Mouse (Mus musculus) kidney, postnatal 25 days (tissue): ENCODE data around the gene Hnf1b.

ENCODE experiments used
- DNase-seq, 2 experiments: peaks; one replicate each; pipeline ENCODE4 v3.0.0; 2021; ENCODE audit warnings: mixed read lengths in 2 of 2

Gene Hnf1b

GRCm38 (mm10) chr11:83853221-83853792 lies 3.4 kb downstream of the Hnf1b start:
- DNase-seq, result peak; percentile 40 to 66

- no peak for DNase-seq
These were observed 4.2 kb downstream of the Hnf1b start for GRCm38 (mm10) chr11:83854091-83854490.

GRCm38 (mm10) chr11:83854707-83855106 lies 4.8 kb downstream of the Hnf1b start:
- no peak for DNase-seq

GRCm38 (mm10) chr11:83857256-83857655 lies 7.4 kb downstream of the Hnf1b start:
- DNase-seq, result no peak

- no peak for DNase-seq
These were observed 15.4 kb downstream of the Hnf1b start for GRCm38 (mm10) chr11:83865286-83865685.

- no peak for DNase-seq
These were observed 17.7 kb downstream of the Hnf1b start for GRCm38 (mm10) chr11:83867571-83867970.

- DNase-seq, result no peak
These were observed 19.3 kb downstream of the Hnf1b start for GRCm38 (mm10) chr11:83869147-83869546.

GRCm38 (mm10) chr11:83869686-83870085 lies 19.8 kb downstream of the Hnf1b start:
- DNase-seq, result no peak

- DNase-seq, result no peak
These were observed 22.1 kb downstream of the Hnf1b start for GRCm38 (mm10) chr11:83871780-83872554.

- DNase-seq, result peak; percentile 55 to 71
These were observed 23.6 kb downstream of the Hnf1b start for GRCm38 (mm10) chr11:83873509-83873908.

GRCm38 (mm10) chr11:83876630-83877029 lies 26.8 kb downstream of the Hnf1b start:
- no peak for DNase-seq

- DNase-seq, result peak; percentile 45 to 67
These were observed 27.9 kb downstream of the Hnf1b start for GRCm38 (mm10) chr11:83877765-83878164.

GRCm38 (mm10) chr11:83878417-83878952 lies 28.6 kb downstream of the Hnf1b start:
- DNase-seq, result no peak

- DNase-seq, result peak in 1 of 2 experiments; percentile 33
These were observed 29.3 kb downstream of the Hnf1b start for GRCm38 (mm10) chr11:83879130-83879529.

GRCm38 (mm10) chr11:83881438-83881837 lies 31.6 kb downstream of the Hnf1b start:
- DNase-seq, result no peak

- no peak for DNase-seq
These were observed 32.7 kb downstream of the Hnf1b start for GRCm38 (mm10) chr11:83882552-83882951.

- DNase-seq, result no peak
These were observed 33.2 kb downstream of the Hnf1b start for GRCm38 (mm10) chr11:83883074-83883473.

- DNase-seq, result peak; percentile 35 to 85
These were observed 33.9 kb downstream of the Hnf1b start for GRCm38 (mm10) chr11:83883812-83884211.

- peak; percentile 53 to 86 for DNase-seq
These were observed 35.3 kb downstream of the Hnf1b start for GRCm38 (mm10) chr11:83885175-83885574.

- DNase-seq, result no peak
These were observed 36.9 kb downstream of the Hnf1b start for GRCm38 (mm10) chr11:83886746-83887145.

GRCm38 (mm10) chr11:83891366-83891765 lies 41.5 kb downstream of the Hnf1b start:
- DNase-seq, result no peak

- DNase-seq, result no peak
These were observed 43.5 kb downstream of the Hnf1b start for GRCm38 (mm10) chr11:83893325-83893724.

- DNase-seq, result no peak
These were observed 46.9 kb downstream of the Hnf1b start for GRCm38 (mm10) chr11:83896430-83897410.
